Mouse (Mus musculus) cerebellum, adult 2 months (tissue): Measurements from ENCODE around the gene Tmem132a.

Experiments used
- CTCF ChIP-seq: fragments of 200-500 bp; IDR thresholded peaks from 2 replicates; pipeline ENCODE4 v1.5.1; 2011; ENCODE audit warnings: low read depth, mild to moderate bottlenecking, control low read depth, low read length, moderate library complexity, borderline replicate concordance; ENCODE audit not compliant: insufficient read depth
- POLR2A ChIP-seq: fragments of 200-500 bp; IDR thresholded peaks from 2 replicates; pipeline ENCODE4 v1.6.1; 2011; ENCODE audit warnings: low read length, control low read depth, borderline replicate concordance; ENCODE audit not compliant: insufficient read depth

DNA sequence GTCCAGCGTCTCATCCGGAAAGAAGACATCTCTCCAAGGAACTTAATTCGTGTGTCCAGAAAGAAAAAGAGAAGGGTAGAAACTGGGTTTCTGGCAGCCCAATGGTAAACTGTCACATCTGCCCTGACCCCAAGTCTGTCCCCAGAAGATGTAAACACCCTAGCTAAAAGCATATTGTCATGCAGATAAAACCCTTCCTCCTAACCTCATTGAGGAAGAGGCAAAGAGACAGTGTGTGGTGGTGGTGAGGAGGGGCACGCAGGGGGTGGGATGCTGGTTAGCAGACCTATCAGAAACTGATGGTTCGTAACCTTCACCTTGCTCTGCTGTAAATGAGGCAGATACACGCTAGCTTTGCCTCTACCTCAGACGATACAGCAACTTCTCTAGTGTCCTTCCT is 48.4 kb downstream of the Tmem132a start:
- TF ChIP-seq POLR2A: no peak
- no peak for TF ChIP-seq CTCF
